ENCODE assay signal across 17 mouse cellular contexts in genomic region chr16:71123616-71124015, GRCm38 (mm10).
"Had no signal": no experiment of that assay in that cellular context is flagged by ENCODE, and none has a peak within 500 bp of the region (broad histone marks: within the 10 kb centered on the region; RNA-seq: fewer than 3 reads in every experiment).

No protein-coding gene starts in this region.

- H3K4me1 ChIP-seq: limb, embryonic 10.5 days; liver, embryonic 15.5 days; midbrain, embryonic 12.5 days; neural tube, embryonic 12.5 days had no signal

- H3K4me3 ChIP-seq: left cerebral cortex, adult 2 months; limb, embryonic 10.5 days; liver, embryonic 15.5 days; midbrain, embryonic 12.5 days; myocyte; neural tube, embryonic 12.5 days had no signal

- DNase-seq: kidney, adult 8-10 months; kidney, postnatal 25 days; lung, adult 2 months; lung, postnatal 36 days; right cerebral cortex, postnatal 4 days; spleen, adult 18-20 months; thymus, adult 18-20 months; thymus, postnatal 14 days had no signal

- H3K9me3 ChIP-seq: limb, embryonic 10.5 days; liver, embryonic 15.5 days; midbrain, embryonic 12.5 days; neural tube, embryonic 12.5 days had no signal

- H3K27me3 ChIP-seq: liver, embryonic 15.5 days; midbrain, embryonic 12.5 days; neural tube, embryonic 12.5 days had no signal

- ATAC-seq: intestine, postnatal 0 days; lung, postnatal 0 days had no signal

- H3K4me2 ChIP-seq: liver, embryonic 11.5 days; liver, embryonic 15.5 days; midbrain, embryonic 12.5 days; neural tube, embryonic 12.5 days had no signal

- H3K27ac ChIP-seq: left cerebral cortex, adult 2 months; limb, embryonic 10.5 days; liver, embryonic 15.5 days; midbrain, embryonic 12.5 days; neural tube, embryonic 12.5 days had no signal

- H3K36me3 ChIP-seq: limb, embryonic 10.5 days; liver, embryonic 15.5 days; midbrain, embryonic 12.5 days; neural tube, embryonic 12.5 days had no signal

- H3K9ac ChIP-seq: liver, embryonic 15.5 days; midbrain, embryonic 12.5 days; neural tube, embryonic 12.5 days had no signal
